Mouse (Mus musculus) neutrophil, adult 59 days (primary cell): ENCODE measurements around the gene Lyg1. TPM values are rescaled to one million over a fixed set of nuclear protein-coding genes. Genes with fewer than 3 reads are reported as not detected.

Experiments used
- total RNA-seq, 2 experiments: library from RNA; stranded (reverse); gene quantifications; 1 replicate in 1 of 2; 2 replicates in 1 of 2; pipeline ENCODE4 v1.2.4; 2023

The Lyg1 gene
- total RNA-seq: not detected

DNA sequence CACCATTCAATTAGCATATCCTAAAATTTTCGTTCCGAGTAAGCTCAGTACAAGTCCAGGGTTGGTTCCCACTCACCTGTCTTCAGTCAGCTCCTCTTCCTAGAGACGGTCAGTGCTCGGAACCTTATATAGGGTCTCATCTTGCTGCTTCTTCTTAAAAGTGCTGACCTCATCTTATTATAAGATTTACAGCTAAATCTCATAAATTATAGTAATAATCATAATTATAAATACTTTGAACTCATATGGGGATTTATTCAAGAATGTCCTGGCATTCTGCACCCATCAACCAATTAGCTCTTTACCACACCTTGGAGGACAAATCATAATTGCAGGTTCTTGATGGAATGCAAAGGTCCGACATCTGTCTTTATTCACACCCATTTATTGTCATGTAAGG lies at the start of gene Lyg1:
Lyg1 (minus strand) TSS at position 101 of the 400 bp plus-strand sequence.

GRCm38 (mm10) chr1:37997867-37998266 lies 40.3 kb upstream of the Lyg1 start, which contains the start of the genes Txndc9 and Eif5b:
TSS of gene Txndc9 (minus strand) at chr1:37997893.
TSS of gene Eif5b (plus strand) at chr1:37998010.

DNA sequence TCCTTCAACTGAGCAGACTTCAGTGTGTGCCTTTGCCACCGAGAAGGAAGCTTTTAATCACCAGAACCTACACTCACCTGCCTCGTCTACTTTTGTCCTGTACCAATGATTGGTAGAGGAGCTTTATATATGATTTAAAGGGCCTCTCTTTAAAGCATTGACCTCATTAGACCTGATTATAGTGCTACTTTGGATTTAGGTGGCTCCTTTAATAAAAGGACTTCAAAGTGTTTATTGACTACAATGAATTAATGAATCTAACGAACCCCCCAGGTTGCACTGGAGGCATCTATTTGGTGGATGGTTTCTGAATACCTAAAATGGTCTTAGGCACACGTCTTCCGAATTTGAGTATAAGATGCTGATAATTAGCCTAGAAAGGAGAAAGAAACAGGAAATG lies 41.2 kb downstream of the Lyg1 start, which contains the start of gene Lyg2:
Lyg2 (minus strand) TSS at position 101 of the 400 bp plus-strand sequence.

Other genes starting within 250 kb of the Lyg1 start
- under 1 TPM; 0.09 TPM for gene 2010300C02Rik, start 237.7 kb downstream of the Lyg1 start, total RNA-seq
- 1 to 10 TPM; 5.6 to 6.8 TPM for gene Tsga10, start 91.3 kb downstream of the Lyg1 start, total RNA-seq
- 1 to 10 TPM in 1 of 2 experiments, under 1 TPM in 1; 0.31 to 1.4 TPM for gene Lipt1, start 86.0 kb downstream of the Lyg1 start, total RNA-seq
- 1 to 10 TPM; 7.7 to 9.4 TPM for gene Mitd1, start 67.3 kb downstream of the Lyg1 start, total RNA-seq
- 10 to 100 TPM; 65.9 to 73.3 TPM for gene Mrpl30, start 67.3 kb downstream of the Lyg1 start, total RNA-seq
- gene Lyg2, start 41.3 kb downstream of the Lyg1 start, total RNA-seq: not detected
- 10 to 100 TPM; 44.6 to 45.7 TPM for gene Txndc9, start 40.1 kb upstream of the Lyg1 start, total RNA-seq
- 10 to 100 TPM; 13.1 to 19.4 TPM for gene Eif5b, start 40.3 kb upstream of the Lyg1 start, total RNA-seq
- 10 to 100 TPM; 25.1 to 27.3 TPM for gene Rev1, start 172.0 kb upstream of the Lyg1 start, total RNA-seq